Mouse (Mus musculus) kidney, adult 2 months (tissue): ENCODE data around the gene Styk1.

Experiments
- CTCF ChIP-seq: fragments of 200-500 bp; conservative IDR thresholded peaks from 2 replicates; pipeline ENCODE4 v1.5.1; 2011; ENCODE audit warnings: low read depth, mild to moderate bottlenecking, control low read depth, low read length, moderate library complexity, mixed read lengths; ENCODE audit not compliant: insufficient read depth, insufficient read length
- POLR2A ChIP-seq: fragments of 200-500 bp; IDR thresholded peaks from one replicate; pipeline ENCODE4 v1.6.1; 2011; ENCODE audit warnings: low read depth, low read length, control low read depth

DNA sequence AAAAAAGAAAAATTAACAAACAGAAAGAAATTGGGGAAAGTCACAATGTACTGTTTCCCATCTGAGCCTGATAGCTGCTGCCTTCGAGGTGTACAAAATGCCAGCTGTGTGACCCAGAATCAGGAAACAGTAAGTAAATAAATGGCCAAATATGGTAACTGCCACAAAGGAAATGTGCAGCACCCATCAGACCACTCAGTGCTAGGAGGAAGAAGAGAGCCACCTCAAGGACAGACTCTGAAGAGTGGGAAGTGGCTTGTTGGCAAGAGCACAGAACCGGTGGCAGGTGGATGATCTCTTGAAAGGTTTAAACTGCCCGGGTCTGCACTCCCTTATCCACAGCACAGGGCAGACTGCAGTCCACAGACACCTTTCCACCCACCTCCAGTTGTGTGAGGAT lies 45.4 kb downstream of the Styk1 start:
- TF ChIP-seq POLR2A = no peak
- no peak for TF ChIP-seq CTCF
